Mouse (Mus musculus) thymus, postnatal 4 days (tissue): ENCODE data around the gene Synpo2.

Experiments used
- DNase-seq: peaks from one replicate; pipeline ENCODE4 v3.0.0; 2021

Synpo2 gene

DNA sequence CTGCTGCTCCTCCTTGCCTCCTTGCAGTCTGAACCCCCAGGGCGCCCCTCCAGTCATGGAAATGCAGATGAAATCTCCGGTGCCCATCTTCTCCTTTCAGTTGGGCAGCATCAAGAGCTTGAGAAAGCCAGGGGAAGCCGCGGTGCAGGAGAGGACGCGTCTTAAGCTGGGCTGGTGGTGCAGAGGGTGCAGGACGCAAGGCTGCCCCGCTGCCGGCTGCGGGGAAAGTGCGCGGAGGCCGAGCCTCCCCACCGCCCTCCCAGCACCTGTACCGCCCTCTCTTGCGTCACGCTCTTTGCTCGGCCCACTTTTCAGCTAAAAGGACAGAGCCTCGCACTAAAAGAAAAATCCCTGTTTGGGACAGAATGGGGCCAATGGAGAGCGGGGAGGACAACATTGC, at the start of gene Synpo2:
TSS of gene Synpo2 (minus strand) at position 229 of the 400 bp plus-strand sequence.
- DNase-seq = peak; percentile 36

DNA sequence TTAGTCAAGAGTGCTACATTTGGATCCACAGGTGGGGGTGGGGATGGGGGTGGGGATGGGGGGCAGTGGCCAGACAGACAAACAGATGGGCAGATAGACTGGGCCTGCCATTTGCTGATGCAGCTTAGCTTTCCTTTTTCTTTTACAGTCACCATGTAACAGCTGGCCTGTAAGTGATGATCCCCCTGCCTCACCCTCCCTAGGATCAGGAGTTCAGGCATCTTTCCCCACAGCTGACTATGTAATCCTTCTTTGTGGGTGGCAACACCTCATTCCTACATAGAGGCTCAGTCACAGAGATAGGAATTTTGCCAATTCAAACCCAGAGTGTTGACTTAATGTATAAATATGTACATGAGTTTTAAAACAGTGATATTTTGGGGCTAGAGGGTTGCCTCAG, 49.7 kb upstream of the Synpo2 start:
- DNase-seq = no peak

DNA sequence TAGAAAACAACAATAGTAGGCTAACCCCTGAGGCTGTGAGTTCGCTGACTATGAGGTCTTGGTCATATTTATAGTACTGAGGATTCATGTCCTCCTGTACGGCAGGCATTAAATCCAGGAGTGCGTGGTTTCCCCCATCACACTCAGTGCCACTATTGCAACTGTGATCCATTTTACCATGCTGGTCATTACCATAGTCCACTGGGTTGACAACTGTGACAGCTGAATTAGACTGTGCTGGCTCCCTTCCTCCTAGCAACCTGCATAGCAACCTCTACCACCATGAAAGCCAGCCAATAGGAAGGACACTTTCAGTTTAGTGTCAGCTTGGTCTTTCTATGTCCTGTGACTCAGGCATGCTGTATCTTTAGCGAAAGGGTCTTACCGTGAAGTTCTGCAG, 48.3 kb upstream of the Synpo2 start:
- DNase-seq = no peak

DNA sequence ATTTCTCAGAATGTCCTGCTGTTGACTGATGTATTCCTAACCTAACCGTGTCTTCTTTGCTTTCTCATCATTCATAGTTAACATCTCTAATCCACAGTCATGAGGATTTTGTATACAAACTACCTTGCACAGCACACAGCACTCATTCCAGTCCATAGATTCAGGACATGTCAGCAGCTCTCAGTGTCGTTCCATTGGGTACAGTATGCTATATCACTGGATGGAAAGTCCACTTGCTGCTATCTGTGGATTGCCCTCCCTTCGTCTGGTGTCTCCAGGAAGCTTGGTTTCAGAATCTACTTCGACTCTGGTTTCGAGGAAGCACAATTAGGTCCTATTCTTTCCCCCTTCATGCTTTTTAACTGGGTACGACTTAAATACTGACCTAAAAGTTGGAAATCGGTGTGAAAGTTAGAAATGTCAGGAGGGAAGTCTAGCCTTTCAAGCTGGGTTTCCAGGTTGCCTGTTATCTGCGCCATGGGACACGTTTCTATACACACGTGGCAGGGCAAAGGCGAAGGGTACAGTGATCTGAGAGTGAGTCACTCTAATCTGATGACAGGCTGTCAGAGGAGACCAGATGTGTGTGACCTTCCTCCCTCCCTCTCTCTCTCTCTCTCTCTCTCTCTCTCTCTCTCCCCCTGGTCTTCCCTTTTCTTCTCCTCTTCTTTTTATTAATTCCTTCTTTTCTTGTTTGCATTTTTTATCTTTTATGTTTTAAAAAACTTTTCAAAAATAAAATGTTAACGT, 47.1 kb upstream of the Synpo2 start:
- no peak for DNase-seq

DNA sequence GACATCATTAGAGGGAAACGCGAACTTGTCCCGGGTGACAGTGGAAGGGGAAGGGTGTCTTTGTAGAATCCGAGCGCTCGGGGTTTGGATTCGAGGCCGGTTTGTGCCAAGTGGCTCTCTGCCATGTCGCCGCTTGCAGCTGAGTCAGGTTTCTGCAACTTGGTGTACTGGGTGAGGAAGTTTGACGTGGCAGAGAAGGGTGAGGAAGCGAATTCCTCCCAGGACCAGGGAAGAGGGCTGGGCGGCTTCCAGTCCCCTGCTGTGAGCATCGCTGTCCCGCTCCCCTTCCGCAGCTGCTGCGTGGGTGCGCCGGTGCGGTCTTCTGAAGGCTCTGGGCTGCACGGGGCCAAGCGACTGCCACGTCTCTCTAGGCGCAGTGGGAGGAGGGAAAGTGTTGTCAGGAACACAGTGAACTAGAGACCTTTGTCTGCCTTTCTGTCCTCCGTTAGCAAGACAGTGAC, 31.8 kb upstream of the Synpo2 start:
- peak; percentile 57 for DNase-seq

DNA sequence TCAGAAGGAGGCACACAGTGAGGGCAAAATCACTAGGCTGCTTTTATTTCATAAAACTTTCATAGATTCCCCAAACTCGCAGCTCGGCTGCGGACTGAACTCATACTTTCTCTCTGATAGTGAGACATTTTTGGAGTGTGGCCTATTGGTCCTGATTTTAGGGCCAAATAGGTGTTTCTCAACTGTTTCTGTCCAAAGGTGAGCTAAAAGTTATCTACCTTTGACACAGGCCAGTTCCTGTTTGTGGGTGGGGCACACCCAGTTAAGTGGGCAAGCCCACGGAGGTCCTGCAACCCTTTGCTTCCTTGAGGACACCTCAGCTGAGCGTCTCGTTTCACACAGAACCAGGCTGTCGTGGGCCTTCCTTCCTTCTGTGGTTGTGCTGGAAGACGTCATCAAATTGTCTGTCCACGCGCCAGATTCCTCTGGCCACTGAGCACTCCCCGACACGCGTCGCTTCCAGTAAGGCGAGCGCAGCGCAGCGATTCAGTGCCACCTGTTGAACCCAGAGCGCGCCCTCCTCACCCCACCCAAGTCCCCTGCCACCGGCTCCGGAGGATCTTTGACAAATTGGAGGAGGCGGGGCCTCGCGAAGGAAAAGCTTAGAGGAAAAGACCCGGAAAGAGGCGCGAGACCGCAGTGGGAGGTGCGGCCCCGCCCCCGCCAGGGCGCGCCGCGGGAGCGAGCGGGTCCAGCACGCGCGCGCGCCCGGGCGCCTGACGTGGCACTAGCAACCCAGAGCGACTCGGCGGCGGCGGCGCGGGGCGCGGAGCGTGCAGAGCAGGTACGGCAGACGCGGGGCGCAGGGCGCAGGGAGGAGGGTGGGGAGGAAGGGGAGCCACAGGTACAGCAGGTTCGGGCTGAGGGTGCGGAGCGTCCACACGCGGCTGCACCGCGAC, 31.1 kb upstream of the Synpo2 start, which contains the start of gene Sec24d:
TSS of gene Sec24d (plus strand) at position 703 of the 899 bp plus-strand sequence.
- peak; percentile 92 for DNase-seq

DNA sequence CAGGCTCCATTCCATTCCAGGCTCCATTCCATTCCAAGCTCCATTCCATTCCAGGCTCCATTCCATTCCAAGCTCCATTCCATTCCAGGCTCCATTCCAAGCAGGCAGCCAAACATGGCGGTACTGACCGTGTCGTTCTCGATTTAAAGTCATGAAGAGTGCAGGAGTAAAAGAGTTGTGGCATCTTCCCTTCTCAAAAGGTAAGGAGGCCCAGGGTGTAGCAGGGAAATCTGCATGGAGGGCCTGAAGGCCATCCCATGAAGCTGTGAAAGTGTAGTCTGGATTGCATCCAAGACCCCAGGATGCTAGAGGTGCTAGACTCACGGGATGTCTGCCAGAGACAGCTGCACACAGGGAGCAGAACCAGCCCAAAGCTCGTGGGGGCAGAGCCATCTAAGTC, 28.8 kb upstream of the Synpo2 start:
- DNase-seq = no peak

DNA sequence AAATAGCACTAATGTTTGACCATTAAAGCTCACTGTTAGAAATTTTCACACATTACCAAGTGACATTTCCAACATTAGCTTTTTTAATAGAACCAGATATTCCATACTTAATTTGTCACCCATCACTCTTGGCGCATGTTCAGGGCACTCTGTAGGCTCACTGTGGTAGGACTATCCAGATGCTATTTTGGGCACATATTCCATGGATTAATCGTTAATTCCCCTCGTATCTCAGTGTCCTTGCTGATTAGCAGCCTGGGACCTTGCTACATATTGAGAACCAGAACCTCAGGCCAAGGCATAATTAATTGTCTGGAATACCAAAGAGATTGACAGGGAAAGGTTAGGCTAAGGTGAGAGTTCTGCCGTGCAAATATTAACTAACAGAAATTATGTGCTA, 22.8 kb upstream of the Synpo2 start:
- DNase-seq = no peak

DNA sequence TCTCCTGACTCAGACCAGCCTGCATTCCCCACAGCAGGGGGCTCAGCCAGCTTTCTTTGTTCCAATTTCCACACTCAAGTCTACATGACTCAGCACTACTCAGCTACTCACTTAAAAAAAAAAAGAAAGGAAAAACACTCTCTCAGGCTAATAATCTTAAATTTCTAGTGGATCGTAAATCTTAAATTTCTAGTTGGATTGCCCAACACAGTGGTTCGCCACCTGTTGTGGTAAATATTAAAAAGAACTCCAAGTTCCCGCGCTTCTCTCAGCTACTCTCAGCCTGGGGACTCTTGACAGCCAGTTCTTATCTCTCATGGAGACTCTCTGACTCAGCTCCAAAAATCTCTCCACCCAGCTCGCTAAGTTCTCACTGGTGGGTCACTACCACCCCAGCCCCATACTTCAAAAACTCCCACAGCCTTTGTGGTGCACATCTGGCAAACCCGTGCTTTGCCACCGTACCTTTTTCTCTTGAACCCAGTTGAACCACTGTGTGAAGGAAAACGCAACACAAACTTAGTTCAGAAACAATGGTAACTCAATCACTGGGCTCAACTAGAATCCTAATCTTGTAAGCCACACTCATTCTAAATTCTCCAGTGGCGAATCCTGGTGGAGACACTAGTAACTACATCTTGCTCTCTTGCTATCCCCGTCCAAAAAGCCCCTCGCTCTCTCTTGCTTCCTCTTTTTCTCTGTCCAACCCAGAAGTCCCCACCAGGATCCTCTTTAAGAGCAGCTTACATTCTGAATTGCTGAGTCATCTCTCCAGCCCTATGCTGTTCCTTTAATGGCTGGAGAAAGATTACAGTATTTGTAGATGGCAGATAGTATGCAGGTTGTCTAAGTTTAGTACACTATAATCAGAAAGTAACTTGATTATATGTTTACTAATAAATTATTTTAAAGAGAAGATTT, 20.5 kb upstream of the Synpo2 start:
- no peak for DNase-seq

DNA sequence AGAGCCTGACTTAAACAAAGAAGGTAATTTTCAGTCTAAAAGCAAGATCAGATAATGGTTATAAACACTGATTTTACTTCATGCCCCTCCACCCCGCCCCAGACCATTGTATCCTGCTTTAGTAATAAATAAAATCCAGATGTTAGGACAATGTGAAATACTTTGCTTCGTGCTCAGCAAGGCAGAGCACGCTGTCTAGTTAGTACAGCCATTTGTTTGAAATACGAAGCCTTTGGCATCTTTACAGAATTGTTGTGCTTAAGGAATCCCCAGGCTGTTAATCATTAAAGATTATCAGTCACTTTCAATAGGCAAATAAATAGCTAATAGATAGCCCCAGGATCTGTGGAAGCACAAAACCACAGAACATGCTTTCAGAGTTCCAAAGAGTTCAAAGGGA, 9.7 kb upstream of the Synpo2 start:
- DNase-seq = no peak

DNA sequence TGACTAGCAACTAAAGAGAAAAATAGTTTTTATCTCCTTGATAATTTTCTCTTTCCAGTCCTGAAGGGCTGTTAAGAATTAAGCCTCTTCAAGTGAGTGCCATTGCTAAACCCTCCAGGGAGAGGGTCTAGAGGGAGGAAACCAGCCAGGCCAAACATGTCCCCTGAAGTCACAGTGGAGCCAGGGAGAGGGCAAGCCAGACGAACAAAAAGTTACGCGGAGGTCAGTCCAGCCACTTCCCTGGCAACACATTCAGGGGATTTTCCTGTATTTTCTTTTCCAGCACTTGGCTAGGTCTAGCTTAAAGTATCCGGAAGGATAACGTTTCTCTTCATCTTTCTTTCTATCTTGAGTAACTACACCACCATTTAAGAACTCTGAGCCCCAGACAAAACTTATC, 8.4 kb upstream of the Synpo2 start:
- DNase-seq = no peak

DNA sequence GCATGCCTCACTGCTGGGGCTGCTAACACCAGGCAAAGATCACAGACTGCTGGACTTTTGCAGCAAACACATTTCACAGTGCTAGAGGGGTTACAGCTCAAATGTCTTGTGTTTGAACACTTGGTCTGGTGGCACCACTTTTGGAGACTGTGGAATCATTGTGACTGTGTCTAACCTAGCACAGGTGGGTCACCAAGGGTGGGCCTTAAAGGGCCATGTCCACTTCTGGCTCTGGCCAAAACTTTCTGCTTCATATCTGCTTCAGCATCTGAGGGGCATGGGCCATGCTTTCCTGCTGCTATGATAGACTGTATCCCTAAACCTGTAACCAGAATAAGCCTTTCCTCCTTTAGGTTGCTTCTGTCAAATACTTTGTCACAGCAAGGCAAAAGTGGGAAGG, 1.5 kb upstream of the Synpo2 start:
- no peak for DNase-seq

DNA sequence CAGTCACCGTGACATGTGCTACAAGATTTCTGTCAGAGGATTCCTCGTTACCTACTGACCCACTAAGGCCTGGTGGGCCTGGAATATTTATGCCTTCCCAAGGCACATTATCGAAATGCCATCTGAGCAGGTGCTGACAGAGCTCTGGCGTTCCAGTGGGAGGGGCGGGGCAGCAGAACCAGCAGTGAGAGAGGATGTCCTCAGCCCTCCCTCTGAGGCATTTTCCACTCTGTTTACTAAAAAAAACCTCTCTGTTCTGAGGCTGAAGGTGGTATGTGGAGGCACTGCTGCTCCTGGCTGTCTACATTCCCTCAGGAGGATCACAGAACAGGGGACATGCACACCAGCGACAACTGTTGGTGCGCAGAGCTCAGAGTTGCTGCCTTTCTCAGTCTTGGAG, 1.1 kb upstream of the Synpo2 start:
- no peak for DNase-seq

DNA sequence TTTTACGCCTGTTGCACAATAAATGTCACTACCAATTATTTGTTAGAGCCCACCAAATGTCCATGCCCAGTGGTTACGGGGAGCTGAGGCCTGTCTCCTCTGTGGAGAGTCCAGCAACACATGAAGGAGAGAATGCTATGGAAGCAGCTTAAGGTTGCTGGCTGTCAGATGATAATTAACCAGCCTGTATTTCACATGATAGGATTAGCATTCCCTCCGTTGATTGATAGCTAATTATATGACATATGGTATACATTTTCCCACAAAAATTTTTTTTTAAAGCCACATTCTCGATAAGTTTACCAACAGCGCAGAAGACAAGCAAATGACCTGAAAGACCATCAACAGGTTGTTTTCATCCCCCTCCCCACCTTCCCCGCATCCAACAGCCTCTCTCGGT, 454 bp downstream of the Synpo2 start:
- DNase-seq = no peak

DNA sequence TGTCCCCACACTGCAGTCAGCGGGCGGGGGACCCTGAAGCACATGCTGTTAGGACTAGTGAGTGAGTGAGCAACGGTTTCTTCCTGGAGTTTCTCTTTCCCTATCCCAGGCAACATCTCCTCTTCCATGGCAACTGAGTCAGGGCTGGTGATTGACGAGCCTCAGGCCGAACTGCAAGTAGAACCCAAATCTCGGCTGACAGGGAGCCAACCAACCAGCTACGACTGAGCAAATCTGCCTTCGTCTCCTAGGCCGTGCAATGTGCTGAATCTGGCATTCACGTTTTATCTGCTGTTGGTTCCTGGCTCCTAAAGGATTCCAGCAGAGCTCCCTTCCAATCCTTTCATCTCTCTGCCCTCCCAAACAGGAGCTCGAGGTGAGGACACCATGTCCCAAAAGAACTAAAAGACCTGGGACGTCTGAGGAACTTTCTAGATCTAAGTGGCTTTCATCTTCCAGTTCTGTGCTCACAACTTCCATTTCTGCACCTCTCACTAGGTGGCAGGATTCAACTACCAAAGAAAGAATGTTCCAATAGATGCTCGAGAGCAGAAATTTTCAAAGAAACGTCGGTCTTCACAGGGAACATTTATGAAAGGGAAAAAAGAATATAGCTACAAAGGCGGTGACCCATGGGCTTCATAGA, 1.6 kb downstream of the Synpo2 start:
- DNase-seq = peak; percentile 17

DNA sequence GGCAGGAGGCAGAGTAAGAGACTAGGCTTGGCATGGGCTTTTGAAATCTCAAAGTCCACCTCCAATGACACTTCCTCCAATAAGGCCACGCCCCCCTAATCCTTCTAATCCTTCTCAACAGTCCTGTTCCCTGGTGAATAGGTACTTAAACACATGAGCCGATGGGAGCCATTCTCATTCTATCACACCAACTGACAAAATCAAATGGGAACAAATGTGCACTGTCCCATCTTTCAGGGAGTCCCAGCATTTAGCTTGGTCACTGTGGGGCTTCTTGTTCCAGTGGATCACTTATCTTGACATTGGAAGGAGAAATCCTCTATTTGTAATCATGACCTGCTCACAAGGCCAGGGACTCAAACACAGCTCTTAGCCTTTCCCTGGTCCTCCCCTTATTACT, 4.3 kb downstream of the Synpo2 start:
- DNase-seq = no peak

DNA sequence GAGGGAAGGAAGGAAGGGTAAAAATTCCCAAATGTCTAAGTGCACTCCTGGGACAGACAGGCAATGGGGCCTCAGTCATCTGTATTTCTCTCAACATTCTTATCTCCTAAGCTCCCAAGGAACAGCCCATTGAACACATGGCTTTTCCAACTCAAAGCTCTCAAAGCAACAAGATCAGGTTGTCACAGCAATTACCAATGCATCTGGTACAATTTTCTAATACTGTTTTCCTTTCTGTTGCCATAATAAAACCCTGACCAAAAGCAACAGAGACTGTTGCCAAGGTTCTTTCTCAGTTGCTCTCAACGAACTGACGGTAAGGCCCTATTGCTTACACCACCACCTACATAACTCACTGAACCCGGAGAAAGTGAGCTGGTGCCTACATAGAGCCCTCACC, 8.7 kb downstream of the Synpo2 start:
- no peak for DNase-seq

DNA sequence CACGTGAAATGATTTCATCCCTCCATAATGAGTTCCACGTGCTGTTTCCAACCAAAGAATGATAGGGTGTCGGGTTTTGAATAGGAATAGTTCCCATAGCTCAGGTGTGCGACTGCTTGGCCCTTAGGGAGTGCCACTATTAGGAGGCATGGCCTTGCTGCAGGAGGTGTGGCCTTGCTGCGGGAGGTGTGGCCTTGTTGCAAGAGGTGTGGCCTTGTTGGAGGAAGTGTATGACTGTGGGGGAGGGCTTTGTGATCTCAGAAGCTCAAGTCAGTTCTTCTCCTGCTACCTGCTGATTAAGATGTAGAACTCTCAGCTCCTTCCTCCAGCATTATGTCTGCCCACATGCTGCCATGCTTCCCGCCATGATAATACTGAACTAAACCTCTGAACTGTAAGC, 17.3 kb downstream of the Synpo2 start:
- DNase-seq = no peak

DNA sequence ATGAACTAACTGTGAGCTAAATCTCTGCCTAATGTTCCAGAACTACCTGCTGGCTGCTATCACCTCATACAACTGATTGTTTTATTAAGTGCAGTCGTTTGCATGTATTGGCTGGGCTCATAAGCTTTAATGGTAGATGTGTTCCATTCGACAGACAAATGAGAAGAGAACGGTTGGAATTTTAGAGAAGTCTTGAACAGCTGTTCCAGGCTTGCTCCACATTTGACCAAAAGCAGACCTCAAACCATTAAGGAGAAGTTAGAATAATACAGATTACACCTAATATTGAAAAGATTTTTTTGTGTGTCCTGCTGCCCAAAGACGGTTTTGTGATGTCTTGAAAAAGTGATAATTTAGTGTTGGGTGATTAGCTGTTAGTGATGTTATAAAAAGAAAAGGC, 27.1 kb downstream of the Synpo2 start:
- DNase-seq = no peak

DNA sequence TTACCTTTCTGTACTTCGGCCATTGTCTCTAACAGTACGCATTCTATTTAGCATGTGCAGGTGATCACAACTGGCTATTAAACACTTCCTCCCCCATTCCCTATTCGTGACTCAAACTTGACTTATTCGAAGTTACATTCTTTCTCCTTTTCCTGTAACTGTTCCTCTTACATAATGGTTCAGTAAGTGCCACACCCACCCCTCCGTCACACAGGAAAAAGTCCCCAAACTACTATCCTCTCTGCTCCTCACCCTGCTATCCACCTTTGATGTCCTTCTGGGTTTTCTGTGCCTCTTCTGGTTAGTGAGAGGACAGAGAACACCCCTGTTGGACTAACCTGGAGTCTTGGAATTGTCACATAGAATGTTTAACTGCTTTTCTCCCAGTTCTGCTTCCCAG, 28.6 kb downstream of the Synpo2 start:
- no peak for DNase-seq

DNA sequence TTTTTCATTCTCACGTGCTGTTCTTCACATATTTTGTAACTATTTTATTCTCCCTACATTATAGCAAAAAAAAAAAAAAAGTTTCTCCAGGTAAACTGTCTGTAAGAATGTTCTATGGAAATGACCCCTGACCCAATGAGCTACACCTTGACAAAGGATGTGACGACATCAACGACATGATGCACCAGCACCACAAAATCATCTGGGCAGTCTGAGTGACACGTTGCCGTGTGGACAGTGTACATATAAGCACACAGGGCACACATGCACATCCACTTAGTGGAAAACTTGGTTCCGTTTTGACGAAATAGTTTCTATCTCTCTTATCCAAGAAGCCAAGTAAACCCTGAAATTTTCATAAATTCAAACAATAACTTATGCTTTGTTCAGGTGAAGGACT, 30.5 kb downstream of the Synpo2 start:
- no peak for DNase-seq

DNA sequence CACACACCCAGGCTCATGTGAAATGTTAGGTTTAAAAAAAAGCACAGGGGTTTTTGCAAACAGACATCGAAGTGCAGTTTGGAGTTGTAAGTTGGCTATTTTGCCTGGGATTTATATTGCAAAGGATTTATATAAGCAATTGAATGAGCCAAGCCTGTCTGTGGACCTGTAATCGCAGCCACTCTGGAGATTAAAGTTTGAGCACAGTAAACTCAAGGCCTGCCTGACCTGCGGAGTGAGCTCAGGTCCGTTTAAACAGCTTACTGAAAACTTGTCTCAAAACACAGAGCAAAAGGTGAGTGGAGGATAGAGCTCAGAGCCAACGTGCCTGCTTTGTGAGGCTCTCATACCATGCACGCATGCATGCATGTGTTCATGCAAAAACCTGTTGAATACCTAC, 30.9 kb downstream of the Synpo2 start:
- no peak for DNase-seq

DNA sequence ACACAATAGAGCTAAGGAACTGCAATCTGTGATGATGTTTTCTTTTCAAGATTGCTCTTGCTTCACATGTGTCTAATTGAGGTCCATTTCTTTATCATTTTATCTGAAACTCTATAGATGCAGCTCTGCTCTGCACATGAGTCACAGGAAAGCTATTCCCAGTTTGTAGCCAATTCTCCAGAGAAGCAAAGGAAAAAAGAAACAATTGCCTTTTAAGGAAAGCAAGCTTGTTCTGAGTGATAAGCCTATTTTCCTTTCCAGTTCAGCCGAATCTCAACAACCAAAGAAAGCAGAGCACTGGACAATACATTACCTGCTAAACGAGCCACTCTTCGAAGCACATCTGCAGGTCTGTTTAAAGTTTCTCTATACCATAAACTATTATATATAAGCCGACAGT, 31.3 kb downstream of the Synpo2 start:
- DNase-seq = no peak
